Mouse (Mus musculus) NIH3T3 (cell line): ENCODE measurements around the gene Foxn3.
A peak's percentile ranks its signal among the peaks of the same experiment; 100 is the strongest.

ENCODE experiments used
- DNase-seq: peaks from one replicate; pipeline ENCODE4 v3.0.0-alpha.2; 2012; ENCODE audit warnings: low read depth

Foxn3 gene

GRCm38 (mm10) chr12:99415538-99415937 is 147.8 kb downstream of the Foxn3 start:
- no peak for DNase-seq

DNA sequence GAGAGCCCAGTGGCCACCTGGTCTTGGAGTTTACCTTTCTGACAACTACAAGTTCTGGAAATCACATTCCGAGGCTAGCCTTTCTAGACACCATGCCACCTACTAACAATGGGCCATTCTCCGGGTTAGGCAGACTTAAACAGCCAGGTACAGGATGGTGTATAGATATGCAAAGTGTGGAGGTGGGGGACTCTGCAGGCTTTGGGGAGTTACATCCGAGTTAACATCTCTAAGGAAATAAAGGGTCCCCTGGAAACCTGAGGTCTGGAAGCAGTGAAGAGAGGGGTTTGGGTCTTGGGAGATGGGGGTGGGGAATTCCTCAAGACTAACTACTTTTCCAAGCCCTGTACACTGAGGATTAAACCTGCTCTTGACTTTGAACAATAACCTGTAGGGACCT is 150.9 kb downstream of the Foxn3 start:
- no peak for DNase-seq

DNA sequence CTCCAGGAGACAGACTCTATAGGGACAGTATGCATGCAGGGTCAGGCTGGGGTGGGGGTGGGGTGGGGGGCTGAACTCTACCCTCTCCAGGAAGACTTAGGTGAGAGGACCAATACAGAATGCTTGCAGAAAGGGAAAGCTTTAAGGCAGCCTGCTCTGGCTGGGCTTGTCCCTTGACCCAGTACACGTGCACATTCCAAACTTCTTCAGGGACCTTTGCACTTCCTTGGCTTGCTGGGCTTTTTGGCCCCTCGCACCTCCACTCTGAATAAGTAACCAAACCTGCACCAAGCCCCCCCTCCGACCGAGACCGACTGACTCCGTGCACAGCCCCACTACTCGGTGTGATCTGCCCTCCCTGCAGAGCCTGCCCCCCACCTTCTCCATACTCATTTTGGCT is 151.3 kb downstream of the Foxn3 start:
- DNase-seq = no peak

GRCm38 (mm10) chr12:99408651-99409050 is 154.7 kb downstream of the Foxn3 start:
- peak; percentile 33 for DNase-seq

DNA sequence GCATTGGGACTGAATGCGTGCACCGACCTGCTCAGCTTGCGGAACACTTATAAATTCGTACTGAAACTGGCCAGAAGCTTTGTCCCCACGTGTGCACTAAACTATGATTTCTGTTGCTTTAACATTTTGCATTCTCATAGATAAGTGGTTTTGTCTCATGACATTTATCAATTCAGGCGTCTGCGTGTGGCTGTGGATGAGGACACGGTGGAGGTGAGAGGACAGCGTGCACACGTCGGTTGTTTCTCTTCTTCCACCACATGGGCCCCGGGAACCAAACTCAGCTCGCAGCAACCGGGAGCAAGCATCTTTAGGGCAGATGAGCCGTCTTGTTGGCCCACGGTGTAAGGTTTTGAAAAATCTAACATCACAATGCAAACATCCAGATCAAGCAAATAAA is 155.3 kb downstream of the Foxn3 start:
- DNase-seq = no peak

GRCm38 (mm10) chr12:99407318-99407716 is 156.1 kb downstream of the Foxn3 start:
- DNase-seq = peak; percentile 70

DNA sequence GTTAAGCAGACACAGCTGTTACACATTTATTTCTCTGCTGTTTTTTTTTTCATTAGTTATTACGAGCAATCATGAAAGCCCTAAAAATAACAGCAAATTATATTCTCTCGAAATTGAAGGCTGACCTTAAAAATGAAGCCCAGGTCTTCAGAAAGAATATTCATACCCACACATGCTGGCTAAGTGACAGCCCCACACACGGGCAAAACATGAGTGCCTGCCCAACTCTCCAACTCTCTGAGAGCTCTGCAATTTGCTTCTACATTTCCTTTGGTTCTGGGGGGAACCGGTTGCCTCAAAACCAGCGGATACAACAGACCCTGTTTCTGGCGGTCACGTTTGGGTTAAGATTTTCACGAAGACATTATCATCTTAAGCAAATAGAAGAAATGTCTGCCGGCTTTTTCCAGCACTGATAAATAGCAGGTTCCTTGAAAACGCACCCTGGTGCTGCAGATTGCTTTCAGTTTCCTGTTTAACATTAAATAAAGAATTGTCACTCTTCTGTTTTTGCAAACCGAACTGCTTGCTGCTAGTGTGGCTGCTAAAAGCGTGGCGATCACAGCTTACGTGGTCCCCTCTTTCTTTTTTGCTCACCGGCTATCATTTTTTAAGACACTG is 156.6 kb downstream of the Foxn3 start:
- peak; percentile 20 for DNase-seq

GRCm38 (mm10) chr12:99406254-99406653 is 157.1 kb downstream of the Foxn3 start:
- DNase-seq = no peak

GRCm38 (mm10) chr12:99405401-99405800 is 158.0 kb downstream of the Foxn3 start:
- no peak for DNase-seq

- DNase-seq = no peak
Measured at GRCm38 (mm10) chr12:99403004-99403403, 160.4 kb downstream of the Foxn3 start.

DNA sequence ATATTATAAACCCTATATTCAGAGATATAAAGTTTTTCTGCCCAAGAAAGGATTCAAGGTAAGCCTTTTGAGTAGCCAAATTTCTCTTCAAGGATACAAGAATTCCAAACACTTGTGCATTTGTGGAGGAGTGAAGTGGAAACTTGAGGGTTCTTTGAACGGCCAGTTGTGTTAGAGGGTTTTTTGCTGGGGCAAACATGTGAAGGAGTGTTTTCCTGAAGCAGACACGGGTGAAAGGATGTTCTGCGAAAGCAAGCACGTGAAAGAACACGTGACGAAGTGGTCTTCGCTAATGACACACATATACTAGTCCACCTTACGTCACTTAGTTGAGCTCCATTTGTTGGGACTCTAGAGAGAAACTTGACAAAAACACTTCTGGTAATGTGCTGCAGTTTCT is 162.5 kb downstream of the Foxn3 start:
- no peak for DNase-seq

GRCm38 (mm10) chr12:99399575-99399974 is 163.8 kb downstream of the Foxn3 start:
- DNase-seq = no peak

GRCm38 (mm10) chr12:99396461-99396860 is 166.9 kb downstream of the Foxn3 start:
- DNase-seq = no peak

DNA sequence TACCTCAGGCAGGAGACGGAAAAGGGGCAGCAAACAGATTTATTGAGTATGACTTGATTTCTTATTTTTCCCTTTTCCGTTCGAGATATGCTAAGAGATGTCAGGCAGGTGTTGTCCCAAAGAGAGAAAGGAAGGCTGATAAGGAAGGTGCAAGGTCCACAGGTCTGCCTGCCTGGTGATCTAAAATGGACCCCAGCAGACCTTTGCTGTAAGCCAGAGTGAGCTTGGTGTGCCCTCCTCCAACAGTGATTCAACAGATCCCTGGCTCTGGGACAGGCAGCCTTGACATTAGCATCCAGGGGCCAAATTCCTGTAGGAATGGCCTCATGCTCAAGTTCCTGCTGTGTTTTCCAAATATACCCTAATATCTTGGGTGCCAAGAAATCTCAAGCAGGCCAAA is 168.3 kb downstream of the Foxn3 start:
- no peak for DNase-seq

GRCm38 (mm10) chr12:99394676-99395075 is 168.7 kb downstream of the Foxn3 start:
- DNase-seq = no peak

DNA sequence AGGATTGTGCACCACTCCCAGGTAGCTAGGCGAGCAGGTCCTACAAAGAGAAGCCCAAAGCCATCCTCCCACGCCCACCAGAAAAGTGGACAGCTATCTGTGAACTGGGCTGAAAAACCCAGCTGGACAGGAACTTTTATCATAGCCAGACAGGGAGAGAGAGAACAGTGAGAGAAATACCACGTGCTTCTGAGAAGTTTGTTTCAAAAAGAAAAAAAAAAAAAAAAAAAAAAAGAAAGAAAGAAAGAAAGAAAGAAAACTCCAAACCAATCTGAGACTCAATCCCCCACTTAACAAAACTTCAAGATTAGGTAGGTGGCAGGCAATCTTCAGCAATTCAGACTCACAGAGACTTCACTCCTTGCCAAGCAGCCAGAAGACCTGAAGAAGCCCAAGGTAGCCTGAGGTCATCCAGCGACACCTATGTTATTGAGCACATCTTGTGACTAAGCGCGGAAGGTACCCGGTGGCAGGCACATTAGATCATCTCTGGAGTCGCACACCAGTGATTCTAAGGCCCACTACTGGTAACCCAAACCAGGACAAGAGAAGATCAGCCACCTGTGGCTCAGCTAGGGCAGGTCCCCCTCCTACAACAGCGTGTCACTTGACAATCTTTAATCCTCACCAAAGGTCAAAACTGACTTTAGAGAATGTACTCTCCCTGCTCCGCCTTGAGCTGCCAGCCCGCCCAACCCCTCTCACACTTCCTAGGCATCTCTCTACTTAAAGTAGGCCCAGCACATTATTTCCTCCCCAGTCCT is 169.3 kb downstream of the Foxn3 start:
- no peak for DNase-seq

DNA sequence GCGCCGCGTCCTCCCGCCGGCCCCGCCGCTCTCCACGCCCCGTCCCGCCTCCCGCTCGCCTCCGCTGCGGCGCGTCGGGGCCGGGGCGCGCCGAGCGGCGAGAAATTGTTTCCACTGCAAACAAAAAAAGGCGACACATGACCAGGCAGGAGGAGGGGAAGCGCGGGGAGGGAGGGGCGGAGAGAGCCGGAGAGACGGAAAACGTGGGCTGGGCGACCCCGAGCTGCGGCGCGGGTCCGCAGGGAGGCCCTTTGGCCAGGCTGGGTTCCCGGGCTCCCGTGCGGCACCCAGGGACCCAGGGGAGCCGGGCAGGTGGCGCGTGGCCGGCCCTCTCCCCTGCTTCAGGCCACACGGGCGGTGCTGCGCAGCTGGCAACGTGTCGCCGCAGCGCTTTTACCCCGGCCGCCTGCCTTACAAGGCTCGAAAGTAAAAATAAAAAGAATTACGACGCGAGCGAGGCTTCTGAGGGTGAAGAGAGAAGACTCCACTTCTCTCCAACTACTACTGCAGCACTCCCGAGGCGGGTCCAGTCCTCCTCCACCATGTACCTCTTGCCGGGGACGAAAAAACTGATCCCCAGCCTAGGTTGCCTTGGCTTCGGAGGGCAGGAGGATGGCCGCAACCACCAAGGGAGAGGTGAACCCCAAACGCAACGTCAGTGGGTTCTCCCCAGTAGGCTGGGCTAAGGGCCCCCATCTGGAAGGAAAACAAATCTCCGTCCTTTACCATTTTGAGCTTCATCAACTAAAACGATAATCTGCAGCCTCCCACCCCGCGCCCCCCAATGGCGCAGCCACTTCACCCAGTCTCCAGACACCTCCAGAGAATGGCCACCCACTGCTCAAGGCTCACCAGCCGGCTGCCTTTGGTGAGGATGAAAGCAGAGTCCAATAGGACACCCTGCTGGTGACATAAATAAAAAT is 170.2 kb downstream of the Foxn3 start:
- peak; percentile 92 for DNase-seq

GRCm38 (mm10) chr12:99391942-99392880 is 171.2 kb downstream of the Foxn3 start:
- peak; percentile 100 for DNase-seq

DNA sequence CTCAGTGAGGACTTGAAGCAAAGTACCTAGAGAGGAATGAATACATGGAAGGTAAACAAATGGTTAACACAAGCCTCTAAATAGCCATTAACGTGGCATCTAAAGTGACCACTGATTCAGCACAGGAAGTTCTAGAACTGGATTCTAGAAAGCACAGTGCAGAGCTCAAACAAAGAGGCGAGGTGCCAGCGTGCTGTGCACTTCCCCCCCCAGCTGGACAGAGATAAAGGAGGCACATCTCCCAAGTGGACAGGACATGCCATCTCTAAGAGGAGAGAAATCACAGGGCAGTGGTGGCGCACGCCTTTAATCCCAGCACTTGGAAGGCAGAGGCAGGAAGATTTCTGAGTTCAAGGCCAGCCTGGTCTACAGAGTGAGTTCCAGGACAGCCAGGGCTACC is 173.0 kb downstream of the Foxn3 start:
- no peak for DNase-seq

DNA sequence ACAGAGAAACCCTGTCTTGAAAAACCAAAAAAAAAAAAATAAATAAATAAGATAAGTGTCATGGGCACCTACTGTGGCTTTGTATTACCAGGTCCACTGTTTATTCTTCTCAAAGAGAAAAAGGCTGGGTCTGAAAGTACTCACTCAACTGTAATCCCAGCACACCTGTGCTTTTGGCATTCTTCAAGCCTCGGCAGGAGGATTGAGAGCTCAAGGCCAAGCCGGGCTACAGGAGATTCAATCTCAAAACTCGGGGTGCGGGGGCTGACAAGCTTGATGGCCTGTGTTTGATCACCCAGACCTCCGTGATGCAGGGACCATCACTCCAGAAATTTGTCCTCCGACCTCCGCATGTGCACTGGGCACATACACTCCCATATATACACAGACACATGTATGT is 174.1 kb downstream of the Foxn3 start:
- no peak for DNase-seq
